Mouse (Mus musculus): ENCODE measurements around the gene Hoxb13. TPM values are rescaled to one million over a fixed set of nuclear protein-coding genes. Genes with fewer than 3 reads are reported as not detected.

Hoxb13 gene
- total RNA-seq, 2 experiments from 2014 or later: not detected

DNA sequence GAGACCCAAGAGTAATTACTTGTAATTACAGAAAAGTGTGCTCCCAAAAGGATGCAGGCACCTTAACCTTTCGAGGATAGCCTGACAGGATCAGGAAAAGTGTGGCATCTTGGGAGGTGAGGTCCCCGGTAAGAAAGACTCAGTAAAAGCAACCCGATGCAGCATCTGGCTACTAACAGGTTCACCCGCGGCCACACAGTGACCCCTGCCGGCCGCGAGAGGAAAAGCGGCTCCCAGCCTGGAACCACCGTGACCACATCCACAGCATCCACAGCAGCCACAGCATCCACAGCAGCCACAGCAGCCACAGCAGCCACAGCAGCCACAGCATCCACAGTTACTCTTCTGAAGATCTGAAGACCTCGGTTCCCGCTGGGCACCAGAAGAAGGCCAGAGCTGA, 40.8 kb downstream of the Hoxb13 start:
- intact Hi-C loops (cut with DNase I): loop anchor here (1.0 kb wide), 2 partner anchors 90 to 142 kb away; no protein-coding TSS in a partner anchor

DNA sequence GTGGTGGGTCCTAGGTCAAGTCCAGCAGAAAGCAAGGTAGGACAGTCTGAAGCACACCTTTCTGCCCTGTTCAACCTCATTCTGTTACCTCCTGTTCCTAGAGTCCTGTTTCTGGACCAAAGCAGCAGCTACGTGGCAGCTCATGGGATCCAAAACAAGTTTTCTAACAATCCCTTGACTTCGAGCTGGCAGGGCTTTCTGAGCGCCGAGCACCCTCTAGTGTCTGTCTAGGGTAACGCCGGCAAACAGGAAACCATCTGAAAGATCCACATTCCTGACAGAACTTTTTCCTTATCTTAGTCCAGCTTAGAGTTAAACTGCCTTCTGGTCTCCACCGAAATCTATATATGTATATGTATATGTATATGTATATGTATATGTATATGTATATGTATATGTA, 46.1 kb downstream of the Hoxb13 start:
- intact Hi-C loops (cut with DNase I): no loop called here

More for the DNA sequence above, 40.8 kb downstream of the Hoxb13 start:
- DNase-seq (ENCODE audit: low spot score): no peak

More for the DNA sequence above, 46.1 kb downstream of the Hoxb13 start:
- no peak for DNase-seq (ENCODE audit: low spot score)

Other genes with a start within 250 kb of the Hoxb13 start
- gene Igf2bp1, start 188.4 kb upstream of the Hoxb13 start, total RNA-seq (2021): under 1 TPM; 0.23 to 0.25 TPM
- not detected for gene Gip, start 169.8 kb upstream of the Hoxb13 start, total RNA-seq (2021)
- 10 to 100 TPM; 45.7 to 46.9 TPM for gene Snf8, start 159.4 kb upstream of the Hoxb13 start, total RNA-seq (2021)
- 10 to 100 TPM; 29.0 to 32.2 TPM for gene Ube2z, start 128.9 kb upstream of the Hoxb13 start, total RNA-seq (2021)
- 1,000 to 10,000 TPM; 3,505 to 3,833 TPM for gene Atp5g1, start 118.6 kb upstream of the Hoxb13 start, total RNA-seq (2021)
- not detected for gene Calcoco2, start 82.4 kb upstream of the Hoxb13 start, total RNA-seq (2021)
- gene Ttll6, start 60.5 kb upstream of the Hoxb13 start, total RNA-seq (2021): not detected
- not detected for gene Hoxb9, start 77.1 kb downstream of the Hoxb13 start, total RNA-seq (2021)
- not detected for gene Hoxb8, start 87.6 kb downstream of the Hoxb13 start, total RNA-seq (2021)
- gene Hoxb7, start 92.3 kb downstream of the Hoxb13 start, total RNA-seq (2021): not detected
- not detected for gene Hoxb6, start 98.2 kb downstream of the Hoxb13 start, total RNA-seq (2021)
- gene Hoxb5, start 109.0 kb downstream of the Hoxb13 start, total RNA-seq (2021): under 1 TPM; 0.10 to 0.14 TPM
- under 1 TPM; 0.57 to 0.59 TPM for gene Hoxb4, start 124.0 kb downstream of the Hoxb13 start, total RNA-seq (2021)
- gene Hoxb3, start 129.0 kb downstream of the Hoxb13 start, total RNA-seq (2021): under 1 TPM; 0.36 to 0.45 TPM
- 1 to 10 TPM in 1 of 2 experiments, under 1 TPM in 1; 0.81 to 1.3 TPM for gene Hoxb2, start 156.2 kb downstream of the Hoxb13 start, total RNA-seq (2021)
- not detected for gene Hoxb1, start 171.4 kb downstream of the Hoxb13 start, total RNA-seq (2021)